Mouse (Mus musculus): ENCODE results near the gene Prss45.
A peak's percentile ranks its signal among the peaks of the same experiment; 100 is the strongest.

Gene Prss45

DNA sequence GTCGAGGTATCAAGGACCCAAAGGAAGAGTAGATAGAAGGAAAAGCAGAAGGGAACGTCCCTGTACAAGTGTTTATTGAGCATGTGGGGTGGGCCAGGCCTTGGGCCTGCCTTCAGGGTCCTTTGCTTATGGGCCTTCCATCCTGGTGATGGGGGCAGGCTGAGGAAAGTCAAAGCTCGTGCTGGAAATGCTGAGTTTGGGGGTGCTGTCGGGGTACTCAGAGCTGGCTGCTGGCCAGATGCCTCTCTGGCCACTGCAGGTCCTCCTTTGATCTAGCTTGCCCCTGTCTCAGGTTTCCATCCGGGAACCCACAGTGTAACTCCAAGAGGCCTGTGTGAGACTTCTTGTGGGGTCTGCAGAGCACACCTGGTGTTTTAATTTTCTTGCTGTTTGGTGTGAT, 24.1 kb downstream of the Prss45 start:
- no peak for DNase-seq

DNA sequence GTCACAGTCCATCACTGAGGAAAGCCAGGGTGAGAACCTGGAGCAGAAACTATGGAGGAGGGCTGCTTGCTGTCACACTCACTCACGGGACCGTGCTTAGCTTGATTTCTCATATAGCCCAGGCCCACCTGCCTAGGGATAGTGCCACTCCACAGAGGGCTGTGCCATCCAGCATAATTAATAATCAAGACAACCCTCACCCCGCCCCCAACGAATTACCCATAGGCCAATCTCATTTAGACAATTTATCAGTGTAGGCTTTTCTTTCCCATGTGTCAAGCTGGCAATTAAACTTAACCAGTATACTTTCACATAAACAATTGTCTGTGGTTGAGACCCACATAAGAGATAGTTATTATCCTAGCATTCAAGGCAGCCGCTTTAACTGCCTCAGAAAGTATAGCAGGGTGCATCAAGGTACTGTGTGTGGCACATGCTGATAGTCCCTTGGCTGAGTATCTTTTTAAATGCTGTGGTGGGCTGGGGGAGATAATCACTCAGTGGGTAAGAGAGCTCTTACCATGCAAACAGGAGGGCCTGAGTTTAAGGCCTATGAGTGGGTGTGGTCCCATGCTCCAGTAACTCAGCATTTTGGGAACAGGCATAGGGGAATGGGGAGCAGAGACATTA, 24.7 kb downstream of the Prss45 start:
- DNase-seq, result no peak

DNA sequence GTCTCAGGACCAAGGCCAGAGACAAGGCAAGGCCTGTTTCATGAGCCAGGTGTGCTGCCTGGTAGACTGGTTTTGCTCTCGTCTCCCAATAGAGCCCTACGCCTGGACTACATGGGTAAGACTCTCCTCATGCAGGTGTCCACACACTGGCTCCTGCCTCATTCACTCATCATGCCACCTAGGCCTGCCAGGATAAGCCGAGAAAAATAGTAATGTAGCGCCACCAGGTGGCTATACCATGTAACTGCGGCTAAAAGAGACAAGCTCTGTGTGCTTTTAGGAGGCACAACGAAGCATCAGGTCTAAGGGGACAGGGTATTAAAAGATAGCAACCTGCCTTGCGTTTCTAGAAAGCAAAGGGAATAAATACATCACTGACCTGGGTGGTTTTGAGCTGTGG, 36.6 kb downstream of the Prss45 start:
- peak; percentile 58 for DNase-seq

DNA sequence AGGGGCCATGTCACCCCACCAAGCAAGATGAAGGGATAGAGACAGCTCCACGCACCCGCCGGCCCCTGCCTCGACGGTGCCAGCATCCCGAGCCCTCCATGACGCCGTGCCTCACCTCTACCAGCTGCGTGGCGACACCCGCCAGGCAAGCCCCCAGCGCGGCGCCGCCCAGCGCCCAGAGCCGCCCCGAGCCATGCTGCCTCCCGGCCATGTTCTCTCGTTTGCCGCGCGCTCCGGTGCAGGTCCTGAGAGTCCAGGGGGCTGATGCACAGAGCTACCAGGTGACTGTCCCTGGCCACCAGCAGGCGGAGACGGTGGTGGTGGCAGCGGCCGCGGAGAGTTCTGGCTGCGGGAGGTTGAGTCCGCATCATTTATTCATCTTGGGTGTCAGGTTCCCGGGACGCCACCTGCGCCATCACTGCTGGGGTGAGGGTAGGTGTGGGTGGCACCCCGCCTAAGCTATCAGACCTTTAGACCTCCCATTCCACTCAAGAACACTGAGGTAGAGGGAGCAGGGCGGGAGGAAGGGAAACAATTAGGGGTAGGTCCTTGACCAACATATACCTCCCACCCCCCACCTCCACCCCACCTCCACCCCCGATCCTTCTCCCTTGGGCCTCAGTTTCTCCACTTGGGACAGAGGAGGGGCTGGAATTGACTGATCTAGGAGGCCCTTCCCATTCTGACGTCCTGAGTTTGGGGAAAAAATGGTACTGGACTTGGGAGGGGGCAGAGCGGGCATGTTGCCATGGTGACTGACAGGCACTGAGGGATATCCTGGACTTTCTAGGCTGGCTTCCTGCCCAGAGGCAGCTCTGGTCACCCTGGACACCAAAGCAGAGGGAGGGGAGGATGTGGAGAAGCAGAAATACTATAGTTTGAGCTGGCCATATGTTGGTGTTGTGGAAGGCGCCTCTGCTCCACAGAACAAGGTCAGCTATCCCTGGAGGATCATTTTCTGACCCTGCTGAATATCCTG, 39.6 kb downstream of the Prss45 start:
- DNase-seq, result peak; percentile 48

DNA sequence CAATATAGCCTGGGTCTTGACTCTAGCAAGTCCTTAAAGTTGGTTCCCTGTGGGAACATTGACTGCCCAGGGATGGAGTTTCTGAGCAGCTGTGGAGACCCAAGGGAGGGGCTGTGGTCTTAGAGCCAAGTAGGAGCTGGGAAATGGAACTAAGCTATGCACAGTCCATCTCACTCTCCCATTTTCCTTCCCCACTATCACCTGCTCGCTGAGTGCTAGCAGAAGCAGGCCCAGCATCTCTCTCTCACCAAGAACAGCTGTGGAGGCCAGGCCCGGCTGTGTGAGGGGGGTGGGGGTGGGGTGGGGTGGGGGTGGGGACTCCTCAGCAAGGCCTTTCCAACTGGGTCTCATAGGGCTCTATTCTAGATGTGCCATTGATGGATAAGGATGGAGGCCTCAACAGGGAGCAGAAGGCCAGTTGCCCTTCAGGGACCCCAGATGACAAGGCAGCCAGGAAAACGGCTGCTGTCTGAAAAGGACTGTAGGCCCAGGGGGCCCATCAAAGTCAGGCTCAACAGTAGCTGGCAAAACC, 40.3 kb downstream of the Prss45 start:
- DNase-seq, result no peak

DNA sequence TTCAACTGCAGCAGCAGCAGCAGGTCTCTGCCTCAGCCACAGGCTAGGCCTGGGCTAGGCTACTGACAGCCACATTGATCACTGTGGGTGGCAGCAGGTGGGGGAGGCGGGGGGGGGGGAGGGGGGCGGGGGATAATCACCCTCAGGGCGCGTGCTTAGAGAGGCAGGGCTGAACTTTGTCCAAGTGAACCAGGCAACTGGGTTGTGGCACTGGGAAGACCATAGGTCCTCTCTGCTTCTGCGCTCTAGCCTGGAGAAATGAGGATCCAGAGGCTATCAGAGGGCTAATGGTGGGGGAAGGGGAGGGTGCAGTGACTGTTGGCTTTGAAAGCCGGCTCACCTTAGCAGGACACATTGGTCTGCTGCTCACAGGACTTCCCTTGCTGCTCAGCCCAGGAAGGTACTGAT, 40.9 kb downstream of the Prss45 start:
- DNase-seq, result peak; percentile 52

DNA sequence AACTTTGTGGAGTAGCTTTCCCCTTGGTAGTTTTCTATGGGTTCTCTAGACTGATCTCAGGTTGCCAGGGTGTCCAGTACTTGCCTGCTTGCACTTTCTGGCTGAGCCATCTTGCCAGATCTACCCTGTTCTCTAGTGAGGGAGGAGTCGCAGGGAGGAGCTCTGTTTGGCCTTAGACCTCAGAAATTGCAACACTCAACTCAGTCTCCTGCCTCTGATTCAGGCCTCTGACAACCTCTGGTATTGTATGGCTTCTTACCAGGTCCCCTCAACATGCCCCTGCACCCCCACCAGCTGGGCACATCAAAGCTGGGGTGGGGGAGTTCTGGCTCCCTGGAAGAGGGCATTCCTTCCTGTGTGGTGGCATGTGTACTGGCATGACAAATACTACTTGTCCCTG, 43.0 kb downstream of the Prss45 start:
- DNase-seq, result no peak

DNA sequence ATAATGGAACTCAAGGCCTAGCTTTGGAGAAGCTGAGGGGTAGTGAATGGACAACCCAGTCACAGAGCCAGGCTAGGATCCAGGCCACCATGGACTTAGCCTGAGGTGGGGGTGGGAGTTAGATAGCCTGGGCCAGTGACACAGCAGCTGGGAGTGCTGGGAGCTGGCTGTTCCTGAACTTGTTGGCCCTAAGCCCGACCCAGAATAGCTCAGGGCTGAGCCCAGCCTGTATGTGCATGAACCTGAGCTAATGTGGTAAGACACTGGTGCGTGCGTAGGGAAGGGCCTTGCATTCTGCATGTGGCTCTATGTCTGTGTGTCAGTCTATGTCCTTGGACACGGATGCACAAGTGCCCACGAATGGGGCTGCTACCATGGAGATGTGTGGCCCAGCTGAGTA, 43.5 kb downstream of the Prss45 start:
- DNase-seq, result no peak

DNA sequence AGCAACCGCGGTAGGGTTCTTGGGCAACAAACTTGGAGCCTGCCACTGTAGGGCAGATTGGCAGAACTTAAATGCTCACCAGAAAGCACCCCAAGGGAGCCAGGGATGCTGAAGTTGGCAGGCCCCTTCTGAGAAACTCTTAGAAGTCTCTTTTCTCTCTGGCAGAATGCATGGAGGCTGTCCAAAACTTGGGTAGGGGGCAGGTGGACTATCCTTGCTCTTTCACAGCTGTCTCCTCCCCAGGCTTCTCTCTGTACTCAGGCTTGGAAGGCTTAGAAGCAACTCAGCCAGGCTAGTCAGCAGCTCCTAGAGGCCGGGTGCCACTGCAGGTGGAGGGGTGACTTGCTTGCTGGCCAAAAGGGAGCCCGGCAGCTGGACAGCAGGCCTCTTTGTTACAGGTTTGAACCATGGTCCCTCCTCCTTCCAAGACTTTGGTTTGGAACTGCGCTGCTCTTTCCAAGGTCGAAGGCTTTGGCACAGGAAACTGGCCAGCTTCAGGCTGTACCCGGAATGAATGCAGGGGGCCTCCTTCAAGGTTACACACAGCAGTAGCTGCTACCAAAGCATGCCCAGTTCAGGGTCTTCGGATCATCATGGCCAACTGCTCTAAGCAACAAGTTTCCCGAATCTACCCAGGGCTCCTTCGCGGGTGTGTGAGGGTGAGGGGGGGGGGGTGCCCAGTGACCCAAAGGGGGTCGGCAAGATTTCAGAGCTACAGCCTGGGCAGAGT, 45.0 kb downstream of the Prss45 start, which contains the start of gene Als2cl:
TSS of gene Als2cl (plus strand) at position 680 of the 730 bp plus-strand sequence.
- no peak for DNase-seq

DNA sequence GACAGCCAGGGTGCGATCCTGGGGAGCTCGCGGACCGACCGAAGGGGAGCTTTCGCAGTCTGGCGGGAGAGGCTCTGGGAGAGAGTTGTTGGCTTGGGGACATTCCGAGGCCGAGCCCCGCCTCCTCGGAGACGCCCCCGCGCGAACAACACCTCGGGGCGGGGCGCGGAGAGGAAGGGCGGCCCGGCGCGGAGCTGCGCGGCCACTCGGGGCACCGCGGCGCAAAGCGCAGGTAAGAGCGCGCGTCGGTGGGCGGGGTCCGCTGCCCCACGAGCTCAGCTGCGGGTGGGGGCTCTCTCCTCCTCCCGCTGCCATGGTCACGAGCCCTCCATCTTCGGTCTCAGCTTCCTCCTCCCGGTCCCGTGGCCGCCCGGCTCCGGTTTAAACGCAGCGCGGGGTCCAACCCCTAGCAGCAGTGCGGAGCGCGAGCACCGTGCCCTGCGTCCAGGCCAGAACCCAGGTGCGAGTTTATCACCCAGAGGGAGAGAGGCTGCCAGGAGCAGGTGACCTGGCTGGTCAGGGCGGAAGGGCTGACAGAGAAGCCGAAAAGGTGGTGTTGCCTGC, 45.7 kb downstream of the Prss45 start, which contains the start of gene Tmie:
TSS of gene Tmie (minus strand) at position 116 of the 564 bp plus-strand sequence.
- peak; percentile 69 for DNase-seq

DNA sequence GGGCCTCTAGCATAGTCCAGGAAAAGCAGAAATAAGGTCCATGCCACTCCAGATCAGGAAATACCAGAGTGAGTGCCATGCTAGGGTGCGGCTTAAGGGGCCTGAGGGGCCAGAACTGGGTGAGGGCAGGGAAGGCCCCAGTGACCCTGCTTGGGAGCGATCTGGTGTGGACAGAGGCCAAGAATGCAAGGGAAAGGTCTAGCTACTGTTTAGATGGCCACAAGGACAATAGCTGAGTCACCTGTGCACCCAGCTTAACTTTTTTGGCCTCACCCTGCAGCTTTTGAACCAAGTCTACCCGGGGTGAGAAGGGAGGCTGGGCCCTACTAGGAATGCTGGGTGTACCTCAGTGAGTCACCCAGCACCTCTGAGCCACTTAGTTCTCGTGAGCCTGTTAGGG, 46.4 kb downstream of the Prss45 start:
- DNase-seq, result no peak

DNA sequence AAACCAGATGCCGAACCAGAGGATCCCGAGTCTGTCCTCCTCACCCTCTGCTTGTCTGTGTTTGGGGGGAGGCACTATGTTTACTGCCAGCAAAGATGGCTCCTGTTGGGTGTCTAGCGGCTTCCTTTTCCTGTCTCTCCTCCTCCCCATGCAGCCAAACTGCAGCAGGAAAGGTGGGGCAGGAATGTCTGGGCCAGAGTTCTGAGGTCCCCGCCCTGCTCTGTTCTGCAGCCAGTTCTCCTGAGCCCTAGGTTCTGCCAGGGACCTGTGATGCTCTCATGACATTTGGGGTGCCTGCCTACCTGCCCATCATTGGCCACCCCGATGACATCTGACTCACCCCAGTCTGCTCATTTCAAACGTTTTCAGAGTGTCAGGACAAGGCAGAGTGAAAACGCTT, 47.6 kb downstream of the Prss45 start:
- no peak for DNase-seq

DNA sequence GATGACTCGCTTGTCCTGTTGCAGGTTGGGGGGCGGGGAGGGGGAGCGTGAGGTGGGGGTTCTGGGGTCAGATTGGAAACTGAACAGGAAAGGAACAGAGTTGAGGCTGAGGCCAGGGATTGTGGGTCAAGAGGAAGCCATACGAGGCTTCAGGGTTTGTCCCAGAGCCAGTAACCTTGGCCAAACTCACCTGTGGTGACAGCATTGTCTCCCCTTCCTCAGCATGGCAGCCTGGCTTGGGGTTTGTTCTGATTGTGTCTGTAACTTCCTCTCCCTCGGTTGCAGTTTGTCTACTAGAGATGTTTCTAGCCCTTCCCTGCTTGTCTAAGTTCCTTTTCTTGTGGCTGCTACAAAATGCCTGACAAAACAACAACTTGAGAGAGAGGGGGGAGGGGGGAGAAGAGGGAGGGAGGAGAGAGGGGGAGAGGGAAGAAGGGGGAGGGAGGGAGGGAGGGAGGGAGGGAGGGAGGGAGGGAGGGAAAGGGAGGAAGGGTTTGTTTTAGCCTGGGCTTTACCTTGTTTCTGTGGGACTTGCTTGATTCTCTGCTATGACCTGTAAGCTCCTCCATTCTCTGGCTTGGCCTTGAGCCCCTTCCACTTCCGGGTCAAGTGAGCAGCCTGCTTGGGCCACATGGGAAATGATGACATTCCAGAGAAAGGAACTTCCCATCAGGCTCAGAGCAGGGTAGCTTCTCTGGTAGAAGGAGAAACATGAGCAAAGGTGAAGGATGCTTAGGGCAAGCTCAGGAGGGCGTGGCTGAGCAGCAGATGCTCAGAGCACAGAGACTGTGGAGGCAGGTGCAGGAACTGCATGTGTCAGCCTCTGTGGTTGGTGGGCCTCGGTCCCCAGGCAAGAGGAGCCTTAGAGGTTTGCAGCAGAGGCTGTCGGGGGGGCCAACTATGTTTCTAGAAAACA, 53.3 kb downstream of the Prss45 start:
- no peak for DNase-seq

DNA sequence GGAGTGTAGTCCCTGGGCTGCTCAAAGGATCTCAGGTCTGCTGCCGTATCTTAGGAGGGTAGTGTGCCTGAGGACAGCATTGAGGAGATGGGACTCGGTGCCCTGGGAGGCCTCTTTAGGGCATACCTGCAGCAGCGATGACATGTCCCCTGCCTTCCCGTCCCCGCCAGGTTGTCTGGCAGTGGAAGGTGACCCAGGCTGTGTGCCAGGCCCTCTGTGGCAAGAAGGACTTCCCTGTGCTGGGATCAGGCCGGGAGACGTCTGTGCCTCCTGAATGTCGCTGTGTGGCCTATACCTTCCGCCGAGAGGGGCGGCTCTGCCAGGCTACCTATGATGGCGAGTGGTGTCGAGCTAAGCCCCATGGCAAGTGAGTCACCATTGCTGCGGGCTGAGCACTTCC, 54.5 kb downstream of the Prss45 start:
- DNase-seq, result no peak

DNA sequence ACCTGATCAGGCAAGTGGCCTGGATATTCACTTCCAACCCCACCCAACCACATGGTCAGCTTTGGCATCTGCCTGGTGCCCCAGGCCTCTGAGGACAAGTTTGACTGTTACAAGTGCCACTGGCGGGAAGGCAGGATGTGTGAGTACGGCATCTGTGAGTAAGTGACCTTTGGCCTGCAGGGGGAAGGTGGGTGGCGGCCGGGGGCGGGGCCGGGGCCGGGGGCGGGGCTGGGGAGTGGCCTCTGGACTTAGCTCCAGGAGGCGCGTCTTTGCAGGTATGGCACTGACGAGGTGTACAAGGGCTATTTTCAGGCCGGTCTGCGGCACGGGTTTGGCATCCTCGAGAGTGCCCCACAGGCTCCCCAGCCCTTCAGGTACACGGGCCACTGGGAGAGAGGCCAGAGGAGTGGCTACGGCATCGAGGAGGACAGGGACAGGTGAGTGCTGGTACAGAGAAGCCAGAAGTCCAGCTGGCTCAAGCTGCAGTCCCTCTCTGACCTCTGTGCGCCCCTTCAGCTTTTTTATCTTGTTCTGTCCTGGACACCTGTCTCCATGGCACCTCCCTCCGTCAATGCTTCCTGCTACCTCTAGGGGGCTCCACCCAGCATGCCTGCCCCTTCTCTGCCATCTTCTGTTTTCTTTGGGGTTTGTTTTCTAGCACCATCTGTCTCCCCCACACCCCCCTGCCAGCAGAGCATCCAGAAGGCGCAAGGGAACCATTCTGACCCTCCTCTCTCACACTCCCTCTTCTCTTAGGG, 55.8 kb downstream of the Prss45 start:
- DNase-seq, result peak; percentile 36

Data from embryo, embryonic 11 days (tissue).